Mouse (Mus musculus): ENCODE results near the gene Rfx1. TPM values are rescaled to one million over a fixed set of nuclear protein-coding genes. Genes with fewer than 3 reads are reported as not detected.
A peak's percentile ranks its signal among the peaks of the same experiment; 100 is the strongest.

The Rfx1 gene
- polyA plus RNA-seq, 1 experiment from 2014 or later = 8.4 TPM

- no peak within 1 kb of the TSS for H3K27ac ChIP-seq
- peaks cover 23% of the 10 kb centered on the region for H3K4me1 ChIP-seq
- peak within 1 kb of the TSS; percentile 62 for H3K4me2 ChIP-seq
- 5% methylated on average over 40 of the region's 40 CpGs for WGBS
- no peaks in the 10 kb centered on the region for H3K36me3 ChIP-seq (replicated peaks)
- peak; percentile 69 for ATAC-seq (ENCODE audit: low FRiP score)
- H3K9ac ChIP-seq = 0 out of 2 replicates have a peak within 1 kb of the TSS, but pooled peaks have one; percentile 3
- peak within 1 kb of the TSS; percentile 37 for H3K4me3 ChIP-seq (replicated peaks)
- no peaks in the 10 kb centered on the region for H3K9me3 ChIP-seq
- peaks cover 86% of the 10 kb centered on the region for H3K27me3 ChIP-seq
Measured at GRCm38 (mm10) chr8:84042066-84042947, 24.3 kb upstream of the Rfx1 start, which contains the start of gene Il27ra. Gene Il27ra (minus strand): TSS chr8:84042589.

- H3K9ac ChIP-seq = no peak overlapping the region
- no peaks in the 10 kb centered on the region for H3K9me3 ChIP-seq
- peak overlapping the region; percentile 62; the same call in 1 of the 2 replicates for H3K4me2 ChIP-seq
- peaks cover 86% of the 10 kb centered on the region for H3K27me3 ChIP-seq
- no peaks in the 10 kb centered on the region for H3K36me3 ChIP-seq (replicated peaks)
- peak overlapping the region; percentile 37; the same call in 1 of the 2 replicates for H3K4me3 ChIP-seq (replicated peaks)
- no peak for ATAC-seq (ENCODE audit: low FRiP score)
- H3K27ac ChIP-seq = no peak overlapping the region
- 45% methylated on average over 12 of the region's 12 CpGs for WGBS
- peaks cover 23% of the 10 kb centered on the region for H3K4me1 ChIP-seq
Measured at GRCm38 (mm10) chr8:84042948-84043342, 23.7 kb upstream of the Rfx1 start.

DNA sequence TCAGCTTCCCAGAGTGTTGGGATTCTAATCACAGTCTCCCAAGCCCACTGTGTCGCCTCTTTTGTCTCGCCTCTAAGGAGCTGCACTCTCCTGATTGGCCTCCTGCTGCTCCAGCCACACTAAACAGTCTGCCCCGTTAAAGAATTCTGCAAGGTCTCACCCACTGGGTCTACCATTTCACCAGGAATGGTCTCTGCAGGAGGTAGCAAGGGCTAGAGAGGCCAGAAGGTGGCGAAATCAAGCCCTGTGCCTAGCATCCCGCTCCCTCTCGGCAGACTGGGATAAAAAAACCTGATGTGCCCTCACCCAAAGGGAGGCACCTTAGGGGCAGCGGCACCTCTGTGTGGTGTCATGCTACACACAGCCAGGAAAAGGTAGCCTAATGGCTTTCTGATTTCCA is 22.5 kb upstream of the Rfx1 start:
- peaks cover 82% of the 10 kb centered on the region for H3K27me3 ChIP-seq
- no peak overlapping the region for H3K4me3 ChIP-seq (replicated peaks)
- H3K4me1 ChIP-seq = peaks cover 23% of the 10 kb centered on the region

DNA sequence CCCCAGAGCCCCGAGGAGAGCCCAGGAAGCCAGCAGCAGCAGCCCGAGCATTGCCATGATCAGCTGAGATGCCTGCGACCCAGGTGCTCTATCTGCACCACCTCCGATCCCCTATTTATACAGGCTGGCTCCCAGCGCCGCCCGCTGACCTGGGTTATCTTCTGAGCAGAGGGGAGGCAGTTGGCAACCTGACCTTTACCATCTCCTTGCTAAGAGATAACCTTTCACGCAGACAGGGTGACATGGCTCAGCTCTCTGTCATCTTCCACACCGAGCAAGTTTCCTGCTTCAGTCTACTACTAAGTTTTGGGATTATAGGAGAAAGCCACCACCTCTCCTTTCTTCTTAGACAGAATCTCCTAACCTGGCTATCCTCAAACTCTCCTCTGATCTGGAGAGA is 21.7 kb upstream of the Rfx1 start, which contains the start of gene Rln3:
Rln3 (minus strand) TSS at position 101 of the 400 bp plus-strand sequence.
- Histone ChIP-seq H3K9me3 (no peaks in the 10 kb centered on the region), H3K27ac (no peak within 1 kb of the TSS), H3K4me2 (peak within 1 kb of the TSS; percentile 17), H3K9ac (no peak within 1 kb of the TSS; the same call in 1 of the 2 replicates), H3K4me3 (replicated peaks) (no peak within 1 kb of the TSS), H3K36me3 (replicated peaks) (no peaks in the 10 kb centered on the region), H3K4me1 (peaks cover 23% of the 10 kb centered on the region), H3K27me3 (peaks cover 81% of the 10 kb centered on the region)
- no peak for ATAC-seq (ENCODE audit: low FRiP score)
- 4% methylated on average over 9 of the region's 9 CpGs for WGBS

More for the DNA sequence above, 22.5 kb upstream of the Rfx1 start:
- Histone ChIP-seq H3K36me3 (replicated peaks) (no peaks in the 10 kb centered on the region), H3K4me2 (0 out of 2 replicates have a peak overlapping the region, but pooled peaks have one; percentile 17), H3K9ac (no peak overlapping the region), H3K27ac (no peak overlapping the region), H3K9me3 (no peaks in the 10 kb centered on the region)
- WGBS = 5% methylated on average over 7 of the region's 7 CpGs
- no peak for ATAC-seq (ENCODE audit: low FRiP score)

- Histone ChIP-seq H3K4me1 (peaks cover 23% of the 10 kb centered on the region), H3K4me2 (no peak overlapping the region), H3K27ac (no peak overlapping the region), H3K9me3 (no peaks in the 10 kb centered on the region), H3K9ac (no peak overlapping the region), H3K27me3 (peaks cover 73% of the 10 kb centered on the region), H3K36me3 (replicated peaks) (no peaks in the 10 kb centered on the region), H3K4me3 (replicated peaks) (no peak overlapping the region)
- 92% methylated on average over 3 of the region's 3 CpGs for WGBS
- ATAC-seq (ENCODE audit: low FRiP score) = no peak
Measured at GRCm38 (mm10) chr8:84046505-84046904, 20.1 kb upstream of the Rfx1 start.

- Histone ChIP-seq H3K9ac (no peak overlapping the region), H3K9me3 (no peaks in the 10 kb centered on the region), H3K36me3 (replicated peaks) (no peaks in the 10 kb centered on the region), H3K27ac (no peak overlapping the region), H3K27me3 (peaks cover 56% of the 10 kb centered on the region), H3K4me3 (replicated peaks) (no peak overlapping the region), H3K4me1 (peaks cover 10% of the 10 kb centered on the region), H3K4me2 (no peak overlapping the region)
- no peak for ATAC-seq (ENCODE audit: low FRiP score)
- WGBS = 79% methylated on average over 5 of the region's 5 CpGs
Measured at GRCm38 (mm10) chr8:84048171-84048570, 18.5 kb upstream of the Rfx1 start.

- no peak overlapping the region for H3K4me2 ChIP-seq
- H3K36me3 ChIP-seq (replicated peaks) = no peaks in the 10 kb centered on the region
- no peaks in the 10 kb centered on the region for H3K4me1 ChIP-seq
- no peak for ATAC-seq (ENCODE audit: low FRiP score)
- 0 out of 2 replicates have a peak, but pooled peaks cover 4% of the 10 kb centered on the region for H3K9me3 ChIP-seq
- H3K27me3 ChIP-seq = peaks cover 18% of the 10 kb centered on the region; the same call in 1 of the 2 replicates
- 82% methylated on average over 3 of the region's 3 CpGs for WGBS
- H3K27ac ChIP-seq = no peak overlapping the region
- no peak overlapping the region for H3K9ac ChIP-seq
- no peak overlapping the region for H3K4me3 ChIP-seq (replicated peaks)
Measured at GRCm38 (mm10) chr8:84052746-84053145, 13.9 kb upstream of the Rfx1 start.

DNA sequence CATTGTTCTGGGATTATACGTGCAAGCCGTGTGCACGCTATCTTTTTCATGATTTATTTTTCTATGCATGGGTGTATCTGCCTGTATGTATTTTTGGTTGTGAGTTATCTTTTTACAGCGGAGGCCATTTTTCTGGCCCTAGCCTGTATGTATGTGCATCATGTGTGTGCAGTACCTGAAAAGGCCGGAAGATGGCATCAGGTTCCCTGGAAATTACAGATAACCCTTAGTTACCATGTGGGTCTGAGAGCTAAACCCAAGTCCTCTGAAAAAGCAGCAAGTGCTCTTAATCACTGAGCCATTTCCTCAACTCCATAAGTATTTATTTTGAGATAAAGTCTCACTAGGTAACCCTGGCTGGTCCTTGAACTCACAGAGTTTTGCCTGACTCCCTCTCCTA is 13.4 kb upstream of the Rfx1 start:
- ATAC-seq (ENCODE audit: low FRiP score) = no peak
- no peak overlapping the region for H3K4me3 ChIP-seq (replicated peaks)
- H3K27me3 ChIP-seq = peaks cover 16% of the 10 kb centered on the region; the same call in 1 of the 2 replicates
- H3K9ac ChIP-seq = no peak overlapping the region
- 96% methylated on average over 5 of the region's 5 CpGs for WGBS
- no peaks in the 10 kb centered on the region for H3K4me1 ChIP-seq
- no peak overlapping the region for H3K4me2 ChIP-seq
- no peaks in the 10 kb centered on the region for H3K36me3 ChIP-seq (replicated peaks)
- H3K9me3 ChIP-seq = 0 out of 2 replicates have a peak, but pooled peaks cover 4% of the 10 kb centered on the region
- H3K27ac ChIP-seq = no peak overlapping the region

DNA sequence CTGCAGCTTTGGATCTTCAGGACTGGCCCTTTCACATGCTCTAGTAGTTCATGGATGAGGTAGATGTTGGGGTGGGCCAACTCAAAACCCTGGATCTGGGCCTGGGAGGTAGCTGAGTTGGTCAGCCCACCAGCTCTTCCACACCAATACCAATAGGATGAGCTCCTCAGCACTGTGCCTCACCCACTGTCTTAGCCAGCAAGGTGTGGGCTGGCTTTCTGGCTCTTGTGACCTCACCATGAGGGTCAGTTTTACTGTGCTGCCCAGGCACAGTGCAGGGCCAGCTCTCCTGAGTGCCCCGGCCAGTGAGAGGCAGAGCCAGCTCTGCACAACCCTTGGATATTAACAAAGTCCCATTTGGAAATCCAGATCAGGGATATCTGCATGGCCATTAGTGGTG is 8.8 kb upstream of the Rfx1 start:
- H3K4me1 ChIP-seq = no peaks in the 10 kb centered on the region
- ATAC-seq (ENCODE audit: low FRiP score) = no peak
- H3K27me3 ChIP-seq = no peaks in the 10 kb centered on the region
- no peak overlapping the region for H3K9ac ChIP-seq
- no peak overlapping the region for H3K4me2 ChIP-seq
- 0 out of 2 replicates have a peak, but pooled peaks cover 4% of the 10 kb centered on the region for H3K9me3 ChIP-seq
- H3K27ac ChIP-seq = no peak overlapping the region
- no peaks in the 10 kb centered on the region for H3K36me3 ChIP-seq (replicated peaks)
- 86% methylated on average over 1 of the region's 1 CpGs for WGBS
- H3K4me3 ChIP-seq (replicated peaks) = no peak overlapping the region

DNA sequence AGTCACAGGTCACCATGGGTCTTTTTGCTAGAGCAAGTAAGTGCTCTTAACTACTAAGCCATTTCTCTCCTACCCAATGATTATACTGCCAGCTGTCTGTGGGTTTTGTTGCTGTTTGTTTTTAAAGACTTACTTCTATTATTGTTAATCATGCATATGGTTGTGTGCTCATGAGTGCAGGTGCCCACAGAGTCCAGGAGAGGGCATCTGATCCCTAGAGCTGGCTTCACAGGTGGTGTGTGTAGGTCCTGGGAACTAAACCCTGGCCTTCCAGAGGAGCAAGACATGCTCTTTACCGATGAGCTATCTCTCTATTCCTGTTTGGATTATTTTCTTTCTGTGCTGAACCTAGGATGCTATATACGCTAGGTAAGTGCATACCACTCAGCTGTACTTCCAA is 7.4 kb upstream of the Rfx1 start:
- Histone ChIP-seq H3K9me3 (0 out of 2 replicates have a peak, but pooled peaks cover 4% of the 10 kb centered on the region), H3K4me2 (no peak overlapping the region), H3K36me3 (replicated peaks) (no peaks in the 10 kb centered on the region), H3K4me3 (replicated peaks) (no peak overlapping the region), H3K27me3 (no peaks in the 10 kb centered on the region), H3K27ac (no peak overlapping the region), H3K9ac (no peak overlapping the region), H3K4me1 (no peaks in the 10 kb centered on the region)
- ATAC-seq (ENCODE audit: low FRiP score) = no peak
- WGBS = 94% methylated on average over 2 of the region's 2 CpGs

GRCm38 (mm10) chr8:84060245-84060644 is 6.4 kb upstream of the Rfx1 start:
- 0 out of 2 replicates have a peak, but pooled peaks cover 3% of the 10 kb centered on the region for H3K9me3 ChIP-seq
- H3K4me3 ChIP-seq (replicated peaks) = no peak overlapping the region
- H3K4me2 ChIP-seq = no peak overlapping the region
- 76% methylated on average over 2 of the region's 2 CpGs for WGBS
- H3K9ac ChIP-seq = no peak overlapping the region
- no peaks in the 10 kb centered on the region for H3K36me3 ChIP-seq (replicated peaks)
- no peak for ATAC-seq (ENCODE audit: low FRiP score)
- no peaks in the 10 kb centered on the region for H3K27me3 ChIP-seq
- no peak overlapping the region for H3K27ac ChIP-seq
- no peaks in the 10 kb centered on the region for H3K4me1 ChIP-seq

- WGBS = 76% methylated on average over 8 of the region's 8 CpGs
- no peak overlapping the region for H3K9ac ChIP-seq
Measured at GRCm38 (mm10) chr8:84063861-84064610, 2.6 kb upstream of the Rfx1 start.

More at GRCm38 (mm10) chr8:84063861-84064610, 2.6 kb upstream of the Rfx1 start:
- ATAC-seq (ENCODE audit: low FRiP score) = no peak
- no peaks in the 10 kb centered on the region for H3K36me3 ChIP-seq (replicated peaks)
- no peaks in the 10 kb centered on the region for H3K9me3 ChIP-seq
- no peak overlapping the region for H3K4me2 ChIP-seq
- peaks cover 15% of the 10 kb centered on the region for H3K4me1 ChIP-seq
- no peaks in the 10 kb centered on the region for H3K27me3 ChIP-seq
- no peak overlapping the region for H3K4me3 ChIP-seq (replicated peaks)
- no peak overlapping the region for H3K27ac ChIP-seq
